Mouse (Mus musculus) monocyte, adult 5-6 weeks (primary cell): ENCODE data around the gene Gucy1b1. TPM values are rescaled to one million over a fixed set of nuclear protein-coding genes. Genes with fewer than 3 reads are reported as not detected.
A peak's percentile ranks its signal among the peaks of the same experiment; 100 is the strongest.

Experiments
- ATAC-seq: fragments of 153-309, 156-312 bp; replicated peaks from 2 replicates; pipeline ENCODE4 v1.8.0; 2017; ENCODE audit warnings: mild to moderate bottlenecking; ENCODE audit not compliant: low TSS enrichment, insufficient number of reproducible peaks, severe bottlenecking, poor library complexity, low FRiP score
- total RNA-seq: library from RNA; stranded (forward); fragments of 200-1000, 200-491, 200-594 nt; gene quantifications from 3 replicates; pipeline ENCODE4 v1.2.3, GENCODE M21; 2017

Gucy1b1 gene
- total RNA-seq = 0.19 to 10.4 TPM (median 1.6 TPM) in 3 replicates

DNA sequence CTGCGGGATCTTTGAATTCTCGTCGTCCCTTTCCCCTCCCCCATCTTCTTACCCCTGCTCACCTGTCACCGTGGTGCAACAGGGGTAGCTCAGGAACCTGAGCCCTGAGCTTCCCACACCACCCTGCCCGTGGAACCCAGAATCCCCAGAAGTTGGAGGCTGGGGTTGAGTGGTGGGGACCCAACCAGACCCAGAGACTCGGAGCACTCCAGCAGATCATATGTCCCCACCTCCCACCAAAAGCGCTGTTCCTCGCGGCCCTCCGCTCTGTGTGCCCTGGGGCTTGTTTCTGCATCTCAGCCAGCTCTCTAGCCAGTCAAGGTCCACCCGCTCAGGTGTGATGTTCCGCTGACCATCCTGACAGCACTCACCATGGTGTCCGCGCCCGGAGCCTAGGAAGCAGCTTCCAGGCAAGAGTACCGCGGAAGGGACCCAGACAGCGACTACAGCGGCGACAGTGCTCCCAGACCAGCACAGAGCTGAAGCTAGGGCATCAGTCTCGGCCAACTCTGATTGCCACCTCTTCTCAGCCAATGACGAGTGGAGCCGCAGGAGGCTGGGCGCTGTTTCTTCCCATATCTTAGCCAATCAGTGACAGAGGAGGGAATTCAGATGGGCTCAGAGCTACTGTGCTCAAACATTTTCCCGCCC is at the start of gene Gucy1b1:
Gene Gucy1b1, minus strand, starts transcription at position 489 of the 651 bp plus-strand sequence.
- 0 out of 2 replicates have a peak, but pooled peaks have one; percentile 9 for ATAC-seq

DNA sequence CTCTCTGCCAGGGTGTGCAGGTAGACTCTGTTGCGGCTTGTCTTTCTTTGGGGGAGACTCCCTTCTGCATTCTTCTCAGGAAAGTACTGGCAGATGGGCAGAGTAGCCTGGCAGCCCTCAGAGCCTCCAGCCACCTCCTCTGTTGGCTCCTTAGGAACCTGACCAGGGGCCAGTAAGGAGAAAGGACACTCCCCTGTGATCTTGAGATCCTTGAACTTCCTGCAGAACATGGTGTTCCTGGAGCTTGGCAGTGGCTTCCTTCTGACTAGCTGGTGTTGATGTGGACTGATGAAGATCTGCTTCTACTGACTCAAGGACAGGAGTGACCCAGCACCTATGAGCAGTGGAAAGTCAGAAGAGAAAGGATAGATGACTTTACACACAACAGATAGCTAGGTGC is 44.4 kb upstream of the Gucy1b1 start:
- no peak for ATAC-seq

DNA sequence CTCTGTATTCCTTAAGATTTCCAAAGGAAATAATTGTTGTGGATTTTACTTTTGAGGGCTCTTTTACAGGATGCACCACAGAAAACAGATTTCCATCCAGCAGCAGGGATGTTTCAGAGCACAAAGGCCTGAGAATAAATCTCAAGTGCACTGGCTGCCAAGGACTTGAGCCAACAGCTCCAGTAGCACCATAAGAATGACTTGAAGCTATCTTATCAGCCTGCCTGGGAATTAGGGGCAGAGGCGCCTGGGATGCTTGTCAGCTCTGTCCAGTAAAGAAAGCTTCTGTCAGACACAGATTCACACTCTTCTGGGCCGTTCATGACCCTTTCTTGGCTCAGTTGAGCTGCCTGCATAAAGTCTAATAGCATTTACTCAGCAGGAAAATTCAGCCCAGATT is 38.0 kb upstream of the Gucy1b1 start:
- ATAC-seq = no peak

DNA sequence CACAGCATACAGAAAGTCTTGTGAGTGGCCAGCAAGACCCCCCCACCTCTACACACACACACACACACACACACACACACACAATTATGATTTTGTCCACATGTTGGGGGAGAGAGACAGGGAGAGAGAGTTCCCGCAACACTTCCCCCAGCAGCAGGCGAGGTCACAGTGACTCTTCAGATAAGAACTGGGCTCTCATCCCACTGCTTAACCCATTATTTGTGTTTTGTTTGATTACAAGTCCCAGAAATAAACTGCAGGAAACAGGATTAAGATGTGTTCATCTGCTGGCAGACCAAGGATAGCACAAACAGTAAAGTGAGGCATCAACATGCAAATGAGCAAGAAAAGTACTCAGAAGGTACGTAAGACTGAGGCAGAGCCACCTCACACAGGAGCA is 37.5 kb upstream of the Gucy1b1 start:
- no peak for ATAC-seq

DNA sequence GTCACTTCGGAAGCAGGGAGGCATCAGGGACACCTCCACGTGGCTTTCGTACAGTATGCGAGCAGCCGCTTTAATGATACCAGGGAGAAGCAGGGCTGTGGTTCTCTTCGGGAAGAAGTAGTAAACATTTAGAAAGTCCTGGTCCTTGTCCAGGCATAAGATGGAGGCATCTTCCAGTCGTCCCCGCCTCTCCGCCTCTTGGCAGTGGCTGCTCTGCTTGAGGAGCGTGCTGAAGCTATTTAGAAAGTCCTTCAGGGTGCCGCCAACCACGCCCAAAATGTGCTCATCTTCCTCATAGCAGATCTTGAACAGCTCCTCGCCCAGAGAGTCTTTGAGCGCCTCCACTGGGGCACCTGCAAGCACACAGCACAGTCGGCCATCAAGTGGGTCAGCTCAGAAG is 34.5 kb upstream of the Gucy1b1 start:
- no peak for ATAC-seq

DNA sequence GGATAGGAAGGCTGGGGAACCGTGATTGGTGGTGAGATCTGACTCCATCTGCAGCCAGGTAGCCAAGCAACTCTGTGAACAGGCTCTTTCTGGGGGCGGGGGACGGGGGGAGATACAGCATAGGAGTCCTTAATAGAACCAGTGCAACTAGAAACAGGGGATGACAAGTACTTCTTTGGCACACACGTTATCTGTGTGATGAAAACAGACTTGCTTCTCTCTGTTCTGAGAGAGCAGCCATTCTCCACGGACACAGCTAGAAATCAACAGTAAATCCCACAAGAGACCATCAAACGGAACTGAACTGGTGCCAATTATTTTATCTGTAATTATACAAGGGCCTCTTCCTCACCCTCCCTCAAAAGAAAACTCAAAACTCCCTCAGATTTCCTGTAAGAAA is 29.7 kb upstream of the Gucy1b1 start:
- no peak for ATAC-seq

DNA sequence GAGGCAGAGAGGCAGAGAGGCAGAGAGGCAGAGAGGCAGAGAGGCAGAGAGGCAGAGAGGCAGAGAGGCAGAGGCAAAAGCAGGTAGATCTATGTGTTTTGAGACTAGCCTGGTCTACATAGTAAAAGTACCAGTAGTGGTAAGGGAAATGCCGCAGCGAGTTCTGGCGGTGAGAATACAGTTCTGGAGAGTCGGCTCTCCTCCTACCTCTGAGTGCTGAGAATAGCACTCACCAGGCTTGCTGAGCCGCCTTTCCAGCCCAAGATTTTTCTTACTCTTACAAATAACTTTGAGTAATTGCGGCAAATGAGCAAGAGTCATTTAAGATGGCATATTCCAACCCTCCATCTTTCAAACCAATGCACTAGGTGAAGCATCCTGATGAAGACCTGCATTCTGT is 24.6 kb upstream of the Gucy1b1 start:
- ATAC-seq = no peak

DNA sequence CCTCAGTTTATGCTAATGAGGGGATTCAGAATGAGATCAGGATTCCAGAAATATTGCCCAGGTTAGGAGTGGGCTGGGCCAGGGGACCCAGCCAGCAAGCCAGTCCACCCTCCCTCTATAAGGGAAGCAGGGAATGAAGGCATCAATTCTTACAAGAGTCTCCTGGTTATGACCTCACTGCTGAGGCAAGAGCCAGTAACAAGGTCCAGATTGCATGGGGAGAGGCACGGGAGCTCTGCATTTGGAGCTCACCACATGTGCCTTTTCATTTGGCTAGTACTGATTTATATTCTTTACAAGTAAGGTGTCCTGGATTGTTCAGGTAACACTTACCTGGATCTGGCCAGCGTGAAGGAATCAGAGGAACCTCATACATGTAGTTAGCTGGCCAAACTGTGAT is 22.3 kb upstream of the Gucy1b1 start:
- no peak for ATAC-seq

DNA sequence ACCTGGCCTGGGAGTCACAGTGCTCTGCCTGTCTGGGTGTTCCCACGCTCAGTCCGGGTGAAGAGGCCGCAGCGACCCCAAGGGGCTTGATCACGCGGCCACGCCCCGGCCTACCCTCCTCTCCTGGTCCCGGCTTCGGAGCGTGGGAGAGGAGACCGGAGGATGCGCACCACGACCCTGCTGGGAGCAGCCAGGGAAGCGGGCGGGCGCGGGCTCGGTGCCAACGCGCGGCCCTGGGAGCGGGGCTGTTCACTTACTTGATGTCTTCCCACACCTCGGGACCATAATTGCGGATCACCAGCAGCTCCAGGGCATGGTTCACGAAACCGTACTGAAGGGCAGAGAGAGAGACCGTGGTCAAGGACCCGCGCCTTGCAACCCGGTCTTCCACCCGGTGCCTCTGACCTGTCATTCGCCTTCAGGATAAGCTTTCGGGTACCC is 728 bp downstream of the Gucy1b1 start:
- ATAC-seq = no peak

DNA sequence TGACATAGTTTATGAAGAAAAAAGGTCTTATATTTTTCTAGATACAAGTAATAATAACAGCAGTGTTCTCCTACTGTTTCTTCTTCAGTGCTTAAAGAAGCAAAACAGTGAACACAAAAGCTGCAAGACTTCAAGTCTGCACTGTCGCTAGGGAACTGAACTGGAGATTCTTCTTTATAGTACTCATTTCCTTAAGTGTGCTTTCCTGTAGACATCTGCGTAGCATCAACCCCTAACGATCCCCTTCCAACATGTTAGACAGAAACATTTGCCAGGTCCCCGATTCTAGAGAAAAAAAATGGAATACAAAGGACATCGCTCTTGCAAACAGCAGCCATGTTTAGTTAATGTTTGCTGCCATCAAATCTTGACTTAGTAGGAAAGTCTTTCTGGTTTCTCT is 6.7 kb downstream of the Gucy1b1 start:
- ATAC-seq = no peak

DNA sequence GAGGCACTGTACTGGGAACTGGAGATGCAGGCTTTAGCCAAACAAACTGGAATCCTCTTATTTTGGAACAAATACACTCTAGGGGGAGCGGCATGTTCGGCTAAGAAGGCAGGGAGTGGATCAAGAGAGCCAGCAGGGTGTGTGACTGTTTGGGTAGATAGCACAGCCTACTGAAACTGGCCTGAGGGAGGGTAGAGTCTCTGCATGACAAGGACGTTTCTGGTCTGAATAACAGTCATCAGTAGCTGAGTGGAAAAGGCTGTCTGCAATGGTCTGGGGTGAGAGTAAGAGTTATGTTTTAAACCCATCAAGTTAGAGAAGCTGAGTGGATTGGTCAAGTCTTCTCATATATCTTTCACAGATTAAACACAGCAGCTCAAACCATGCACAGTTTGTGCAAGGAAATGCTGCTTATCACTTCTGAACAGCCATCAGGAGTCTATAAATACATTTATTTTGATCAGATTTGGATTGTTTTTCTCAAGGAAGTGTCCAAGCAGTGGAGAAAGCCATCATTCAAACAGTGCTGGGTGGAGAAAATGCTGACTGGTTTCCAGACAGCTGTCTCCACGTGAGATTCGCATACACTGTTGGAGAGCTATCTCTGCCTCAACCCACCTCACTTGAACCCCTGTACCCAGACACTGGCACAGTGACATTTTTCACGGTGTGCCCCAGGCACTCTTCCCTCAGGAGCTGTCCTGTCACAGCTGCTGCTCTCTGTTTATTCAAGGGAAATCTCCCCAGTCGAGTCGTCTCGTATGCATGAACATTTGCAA is 12.9 kb downstream of the Gucy1b1 start:
- ATAC-seq = no peak

DNA sequence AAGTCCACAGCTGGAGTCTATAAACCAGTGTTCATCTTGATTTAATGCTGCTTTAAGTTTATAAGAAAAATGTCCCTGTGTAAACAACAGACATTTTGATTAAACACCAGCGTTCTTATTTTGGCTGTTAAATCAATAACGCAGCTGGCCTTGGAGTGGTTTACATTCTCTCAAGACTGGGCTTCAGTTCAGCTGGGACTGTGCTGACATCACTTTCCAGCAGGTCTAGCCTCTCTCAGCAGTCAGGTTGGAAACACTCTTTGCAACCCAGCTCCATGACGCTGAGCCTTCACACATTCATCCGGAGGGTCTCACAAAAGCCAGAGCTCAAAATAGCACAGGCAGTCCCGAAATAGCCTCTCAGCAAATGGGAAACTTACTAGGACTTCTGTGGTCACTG is 17.3 kb downstream of the Gucy1b1 start:
- ATAC-seq = no peak

DNA sequence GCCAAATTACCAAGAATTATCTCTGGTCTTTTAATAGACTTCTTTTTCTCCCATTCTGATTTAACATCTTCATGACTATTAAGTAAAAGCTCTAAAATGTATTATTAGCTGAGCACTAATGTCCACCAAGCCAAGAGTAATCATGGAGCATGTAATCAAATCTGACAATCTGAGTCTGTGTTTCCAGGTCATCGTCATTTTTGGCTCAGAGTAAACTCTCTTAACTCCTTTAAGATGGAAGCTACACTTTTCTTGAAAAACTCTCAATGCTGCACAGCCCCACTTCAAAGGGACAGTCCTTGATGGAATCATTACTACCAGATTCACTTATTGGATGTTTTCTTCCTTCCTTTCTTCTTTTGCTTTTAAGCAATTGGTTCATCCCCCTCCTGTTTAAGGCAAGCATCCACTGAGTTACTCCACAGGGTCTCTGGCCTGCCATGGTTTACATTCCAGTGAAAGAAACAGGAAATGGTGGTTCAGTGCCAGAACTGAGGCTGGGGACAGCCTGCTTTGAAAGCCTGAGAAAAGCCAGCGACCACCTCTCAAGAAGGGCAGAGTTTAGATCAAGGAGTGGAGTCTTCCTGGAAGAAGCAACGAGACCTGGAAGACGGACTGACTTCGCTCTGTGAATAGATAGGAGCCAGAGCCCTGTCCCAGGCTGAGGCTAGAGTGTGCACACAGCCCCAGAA is 20.1 kb downstream of the Gucy1b1 start:
- no peak for ATAC-seq

DNA sequence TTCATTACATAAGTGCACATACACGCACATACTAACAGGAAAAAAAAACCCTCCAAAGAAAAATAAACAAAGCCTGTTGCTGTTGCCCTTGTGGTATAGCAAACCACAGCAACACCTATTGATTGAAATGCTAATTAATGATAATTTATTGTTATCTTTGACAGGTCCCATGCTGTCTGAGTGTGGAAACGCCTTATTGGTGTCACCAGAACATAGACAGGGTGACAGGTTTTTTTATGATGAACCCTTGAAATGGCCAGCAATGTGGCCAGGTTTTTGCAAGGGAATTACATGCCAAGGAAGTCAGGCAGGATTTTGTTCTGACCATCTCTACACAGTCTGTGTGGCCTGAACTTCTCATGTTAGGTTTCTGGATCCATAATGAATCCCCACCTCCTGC is 22.5 kb downstream of the Gucy1b1 start:
- no peak for ATAC-seq

DNA sequence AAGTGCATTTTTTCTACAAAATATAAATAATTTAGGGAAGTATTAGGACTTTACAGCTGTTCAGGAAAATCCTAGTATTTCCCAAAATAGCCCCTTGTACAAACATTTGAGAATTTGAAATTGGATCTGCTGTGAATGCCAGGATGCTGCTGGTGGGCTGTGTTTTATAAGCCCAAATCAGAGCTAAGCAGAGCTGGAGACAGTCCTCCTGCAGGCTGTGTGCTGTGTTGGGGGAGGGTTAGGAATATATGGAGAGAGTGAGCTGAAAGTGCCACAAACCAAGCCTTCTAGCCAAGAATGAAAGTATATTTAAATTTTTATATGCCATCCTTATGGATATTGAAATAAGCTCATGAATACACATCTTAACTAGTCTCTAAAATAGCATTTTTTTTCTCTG is 23.0 kb downstream of the Gucy1b1 start:
- ATAC-seq = no peak

DNA sequence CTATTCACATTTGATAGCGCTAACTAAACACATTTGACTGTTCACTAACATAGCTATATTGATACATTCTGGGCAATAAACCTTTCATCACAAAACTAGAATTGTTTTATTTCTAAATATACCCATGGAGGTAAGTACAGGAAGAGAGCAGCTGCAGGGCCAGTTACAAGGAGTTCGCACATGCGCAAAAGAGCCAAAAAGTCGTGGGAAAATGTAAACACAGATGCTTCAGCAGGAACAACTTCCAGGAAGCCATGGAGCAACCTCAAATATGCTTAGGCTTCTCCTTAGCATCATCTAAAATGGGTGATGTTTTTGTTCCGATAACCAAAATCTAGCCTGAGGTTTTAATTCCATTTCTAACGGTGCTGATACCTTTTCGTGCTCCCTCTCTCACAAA is 25.8 kb downstream of the Gucy1b1 start:
- no peak for ATAC-seq

DNA sequence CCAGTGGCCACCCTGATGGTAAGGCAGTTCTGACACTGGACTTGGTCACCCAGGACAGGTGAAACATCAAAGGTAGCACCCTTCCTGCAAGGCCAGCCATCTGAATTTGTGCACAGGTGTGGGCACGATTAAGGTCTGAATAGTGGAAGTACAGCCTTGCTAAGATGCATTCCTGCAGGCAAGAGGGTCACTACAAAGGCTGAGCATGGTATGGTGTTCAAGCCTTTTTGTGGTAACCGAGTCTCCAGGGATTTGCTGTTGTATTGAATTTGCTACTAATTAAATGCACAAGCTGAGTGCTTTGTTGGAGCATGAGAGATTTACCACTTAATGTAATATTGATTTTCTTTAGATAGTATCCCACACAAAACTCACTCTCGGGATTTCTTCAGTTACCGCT is 26.4 kb downstream of the Gucy1b1 start:
- ATAC-seq = no peak

DNA sequence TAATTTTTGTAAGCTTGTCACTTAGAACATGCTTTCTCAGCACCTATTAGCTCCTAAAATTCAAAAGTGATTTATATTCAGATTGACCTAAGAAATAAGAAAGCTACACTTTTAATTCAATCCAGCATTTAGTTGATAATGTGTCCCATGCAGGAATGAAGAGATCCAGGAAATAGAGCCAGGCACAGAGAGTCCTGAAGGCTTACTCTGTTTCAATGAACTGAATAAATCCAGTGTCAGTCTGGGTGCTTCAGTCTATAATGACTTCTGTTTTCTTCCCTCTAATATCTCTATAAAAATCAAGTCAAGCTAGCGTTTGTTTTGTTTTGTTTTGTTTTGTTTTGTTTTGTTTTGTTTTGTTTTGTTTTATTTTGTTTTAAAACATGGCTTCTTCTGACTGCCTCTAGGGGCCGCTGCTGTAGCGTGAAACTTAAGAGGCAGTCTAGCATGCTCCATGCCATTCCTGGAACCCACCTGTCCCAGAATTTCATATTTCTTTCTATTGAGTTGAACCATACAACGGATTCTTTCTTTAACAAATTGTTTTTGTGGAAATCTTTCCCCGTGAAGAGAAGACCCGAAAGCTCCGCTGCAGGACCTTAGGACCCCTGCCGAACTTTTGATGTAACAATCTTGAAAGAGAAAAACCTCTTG is 27.3 kb downstream of the Gucy1b1 start:
- ATAC-seq = no peak

DNA sequence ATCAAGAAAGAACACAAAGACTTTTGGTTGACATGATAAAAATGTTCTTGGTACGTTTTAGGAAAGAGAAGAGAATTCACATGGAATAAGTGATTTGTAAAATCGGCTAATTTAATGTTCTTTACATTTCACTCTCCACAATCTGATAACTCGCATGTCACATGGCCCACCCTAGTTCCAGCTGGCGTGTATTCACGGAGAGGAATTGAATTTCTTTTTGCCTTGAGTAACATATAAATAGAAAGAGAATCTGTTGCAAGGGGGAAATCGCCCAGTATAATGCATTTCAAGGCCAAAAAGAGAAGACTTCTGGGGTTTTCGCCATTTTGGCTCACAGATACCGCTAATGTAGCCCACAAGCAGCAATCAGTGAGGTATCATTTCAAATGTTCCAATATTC is 28.4 kb downstream of the Gucy1b1 start:
- ATAC-seq = no peak
